Mouse (Mus musculus) cortical plate, adult 2 months (tissue): ENCODE measurements around the gene Wdr90.

Experiments used
- CTCF ChIP-seq: fragments of 200-500 bp; IDR thresholded peaks from 2 replicates; pipeline ENCODE4 v1.5.1; 2011; ENCODE audit warnings: mild to moderate bottlenecking, control low read depth, low read length; ENCODE audit not compliant: insufficient read depth; ENCODE audit errors: extremely low read depth
- POLR2A ChIP-seq: fragments of 200-500 bp; IDR thresholded peaks from 2 replicates; pipeline ENCODE4 v1.6.1; 2011; ENCODE audit warnings: mild to moderate bottlenecking, low read length, control low read depth; ENCODE audit not compliant: insufficient read depth; ENCODE audit errors: extremely low read depth

DNA sequence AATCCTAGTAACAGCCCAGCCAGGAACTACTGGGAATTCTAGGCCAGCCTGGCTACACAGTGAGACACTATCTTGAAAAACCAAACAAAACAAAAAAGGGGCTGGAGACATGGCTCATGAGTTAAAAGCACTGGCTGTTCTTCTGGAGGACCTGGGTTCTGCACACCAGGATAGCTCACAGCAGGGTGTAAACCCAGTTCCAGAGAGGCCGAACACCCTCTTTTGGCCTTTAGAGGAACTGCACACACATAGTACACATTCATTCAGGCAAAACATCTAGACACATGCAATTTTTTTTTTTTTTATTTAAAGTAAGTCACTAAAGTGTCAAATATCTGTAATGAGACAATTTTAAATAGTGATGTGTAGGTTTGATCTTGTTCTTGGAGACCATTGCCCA, 38.9 kb upstream of the Wdr90 start:
- TF ChIP-seq CTCF (no peak), POLR2A (no peak)
